Mouse (Mus musculus) cerebellum, adult 2 months (tissue): ENCODE results near the gene Alkbh6.

Experiments
- CTCF ChIP-seq: fragments of 200-500 bp; IDR thresholded peaks from 2 replicates; pipeline ENCODE4 v1.5.1; 2011; ENCODE audit warnings: low read depth, mild to moderate bottlenecking, control low read depth, low read length, moderate library complexity, borderline replicate concordance; ENCODE audit not compliant: insufficient read depth
- POLR2A ChIP-seq: fragments of 200-500 bp; IDR thresholded peaks from 2 replicates; pipeline ENCODE4 v1.6.1; 2011; ENCODE audit warnings: low read length, control low read depth, borderline replicate concordance; ENCODE audit not compliant: insufficient read depth

DNA sequence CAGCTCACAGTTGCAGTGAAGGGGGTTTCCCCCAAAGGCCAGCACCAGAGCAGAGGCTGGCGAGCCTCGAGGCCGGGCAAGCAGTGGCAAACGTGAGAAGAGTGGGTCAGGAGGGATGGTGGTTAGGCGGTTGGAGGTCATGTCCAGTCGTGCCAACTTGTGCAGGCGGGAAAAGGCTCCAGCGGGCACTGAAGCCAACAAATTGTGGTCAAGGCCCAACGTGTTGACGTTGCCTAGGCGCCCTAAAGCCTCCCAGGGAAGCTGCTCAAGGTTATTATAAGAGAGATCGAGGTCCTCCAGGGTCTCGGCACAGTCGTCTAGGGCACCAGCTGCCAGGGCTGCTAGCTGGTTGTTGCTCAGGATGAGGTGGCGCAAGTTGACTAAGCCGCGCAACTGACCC, 51.5 kb downstream of the Alkbh6 start:
- no peak for TF ChIP-seq POLR2A
- no peak for TF ChIP-seq CTCF
